Mouse (Mus musculus): ENCODE data around the gene Siglecf. TPM values are rescaled to one million over a fixed set of nuclear protein-coding genes. Genes with fewer than 3 reads are reported as not detected.
A peak's percentile ranks its signal among the peaks of the same experiment; 100 is the strongest.

Gene Siglecf
- 0.88 and 0.98 TPM in 2 replicates for polyA plus RNA-seq (2015; fragmentation: Nextera tagmentation; extraction: Ambion mirVana)

DNA sequence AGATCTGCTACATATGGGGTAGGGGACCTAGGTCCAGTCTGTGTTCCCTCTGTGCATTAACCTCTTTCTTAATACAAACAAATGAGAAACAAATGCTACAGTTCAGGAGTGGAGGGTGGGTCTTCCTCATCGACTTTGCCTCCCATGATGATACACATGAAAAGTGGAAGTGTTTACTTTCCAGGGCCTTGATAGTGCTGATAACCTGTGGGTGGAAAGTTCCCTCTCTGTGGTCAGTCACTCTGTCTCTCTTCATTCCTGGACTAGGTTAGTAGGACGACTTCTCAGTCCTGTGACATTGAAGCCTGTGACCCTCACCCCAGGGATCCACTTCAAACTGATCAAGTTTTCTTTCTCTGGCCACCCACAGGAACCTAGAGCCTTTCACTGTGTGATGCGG is at the start of gene Siglecf:
Gene Siglecf (plus strand): TSS at position 188 of the 400 bp plus-strand sequence.
- TF ChIP-seq CTCF (IDR thresholded peaks at IDR 0.05) (no peak), EP300 (IDR thresholded peaks at IDR 0.05) (no peak)
- Histone ChIP-seq H3K9ac (replicated peaks; ENCODE audit: low read depth) (no peak within 1 kb of the TSS), H3K27ac (ENCODE audit: low read length) (no peak within 1 kb of the TSS), H3K36me3 (ENCODE audit: insufficient read depth, low read length) (no peaks in the 10 kb centered on the region), H3K4me3 (ENCODE audit: low read depth, low read length) (no peak within 1 kb of the TSS), H3K27me3 (replicated peaks; ENCODE audit: insufficient read depth, low read length) (no peaks in the 10 kb centered on the region), H3K9me3 (ENCODE audit: low read length) (no peaks in the 10 kb centered on the region), H3K4me2 (replicated peaks; ENCODE audit: low read depth, low read length) (no peak within 1 kb of the TSS), H3K4me1 (ENCODE audit: insufficient read depth, low read depth, low read length) (no peaks in the 10 kb centered on the region)
- WGBS, result 45% methylated on average over 3 of the region's 3 CpGs
- ATAC-seq (no peak), DNase-seq (ENCODE audit: low spot score) (no peak)

DNA sequence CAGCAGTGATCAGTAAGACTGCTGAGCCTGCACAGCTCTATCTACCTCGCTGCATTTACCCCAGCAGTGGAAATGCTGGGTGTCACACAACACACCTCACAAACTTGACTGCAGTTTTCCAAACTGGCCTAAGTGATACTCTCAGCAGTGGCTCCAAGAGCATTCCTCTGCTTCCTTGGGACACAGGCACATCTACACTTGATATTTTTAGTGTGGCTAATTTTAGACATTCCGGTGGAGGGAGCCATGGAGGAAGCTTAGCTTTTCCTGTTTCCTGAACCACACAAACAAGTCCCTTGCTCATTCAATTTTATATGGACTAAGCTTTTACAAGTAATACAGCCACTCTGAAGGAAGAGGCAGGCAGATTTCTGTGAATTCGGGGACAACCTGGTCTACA is 45.9 kb upstream of the Siglecf start:
- Histone ChIP-seq H3K4me3 (ENCODE audit: low read depth, low read length) (no peak overlapping the region), H3K27me3 (replicated peaks; ENCODE audit: insufficient read depth, low read length) (no peaks in the 10 kb centered on the region), H3K4me1 (ENCODE audit: insufficient read depth, low read depth, low read length) (peaks cover 3% of the 10 kb centered on the region; the same call in 1 of the 2 replicates), H3K27ac (ENCODE audit: low read length) (no peak overlapping the region), H3K36me3 (ENCODE audit: insufficient read depth, low read length) (peaks cover 13% of the 10 kb centered on the region; the same call in 1 of the 2 replicates), H3K9ac (replicated peaks; ENCODE audit: low read depth) (no peak overlapping the region), H3K9me3 (ENCODE audit: low read length) (no peaks in the 10 kb centered on the region), H3K4me2 (replicated peaks; ENCODE audit: low read depth, low read length) (no peak overlapping the region)
- DNase-seq (ENCODE audit: low spot score) (peak; percentile 16), ATAC-seq (0 out of 2 replicates have a peak, but pooled peaks have one; percentile 43)
- peak; percentile 26; the same call in 1 of the 2 replicates for TF ChIP-seq CTCF (IDR thresholded peaks at IDR 0.05)
- peak; percentile 68 for TF ChIP-seq EP300 (IDR thresholded peaks at IDR 0.05)
- WGBS, result 57% methylated on average over 3 of the region's 3 CpGs

DNA sequence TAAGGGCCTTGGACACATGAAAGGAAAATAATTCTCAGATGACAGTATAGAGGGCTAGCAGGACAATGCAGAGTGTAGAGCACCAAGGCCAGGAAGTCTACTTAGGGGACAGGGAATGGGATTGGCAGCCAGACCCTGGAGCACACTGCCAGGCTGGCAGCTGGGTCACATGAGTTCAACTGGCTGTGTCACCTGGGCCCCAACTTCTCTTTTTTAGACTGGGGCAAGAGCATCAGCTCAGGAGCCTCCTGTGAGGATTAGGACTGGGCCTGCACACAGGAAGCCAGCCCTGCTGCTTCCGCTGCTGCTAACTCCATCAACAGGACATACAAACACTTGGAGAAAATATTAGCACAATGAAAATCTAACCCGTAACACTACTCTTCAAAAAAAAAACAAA is 42.1 kb upstream of the Siglecf start:
- Histone ChIP-seq H3K9me3 (ENCODE audit: low read length) (no peaks in the 10 kb centered on the region), H3K27ac (ENCODE audit: low read length) (no peak overlapping the region), H3K4me1 (ENCODE audit: insufficient read depth, low read depth, low read length) (peaks cover 16% of the 10 kb centered on the region; the same call in 1 of the 2 replicates), H3K36me3 (ENCODE audit: insufficient read depth, low read length) (no peaks in the 10 kb centered on the region; the same call in 1 of the 2 replicates), H3K9ac (replicated peaks; ENCODE audit: low read depth) (no peak overlapping the region), H3K4me2 (replicated peaks; ENCODE audit: low read depth, low read length) (no peak overlapping the region), H3K27me3 (replicated peaks; ENCODE audit: insufficient read depth, low read length) (no peaks in the 10 kb centered on the region), H3K4me3 (ENCODE audit: low read depth, low read length) (no peak overlapping the region)
- no peak for TF ChIP-seq EP300 (IDR thresholded peaks at IDR 0.05)
- TF ChIP-seq CTCF (IDR thresholded peaks at IDR 0.05), result no peak
- 52% methylated on average over 2 of the region's 2 CpGs for WGBS
- ATAC-seq (no peak), DNase-seq (ENCODE audit: low spot score) (no peak)

DNA sequence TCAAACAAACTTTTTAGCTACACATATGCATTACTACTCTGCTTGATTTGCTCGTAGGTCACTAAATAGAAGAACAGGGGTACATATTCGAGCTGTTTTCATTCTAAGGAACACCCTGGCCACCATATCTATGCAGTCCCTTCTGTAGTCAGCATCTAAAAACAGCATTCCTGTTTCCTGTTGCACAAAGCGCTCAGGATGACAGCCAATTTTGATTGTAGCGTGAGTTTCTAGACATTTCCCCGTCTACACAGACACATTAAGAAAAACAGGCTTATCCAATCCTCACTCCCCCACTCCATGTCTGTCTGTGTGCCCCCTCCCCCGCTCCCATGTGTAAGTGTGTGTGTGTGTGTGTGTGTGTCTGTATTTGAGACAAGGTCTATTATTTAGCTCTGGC is 39.5 kb upstream of the Siglecf start:
- no peak overlapping the region for H3K27ac ChIP-seq (ENCODE audit: low read length)
- H3K27me3 ChIP-seq (replicated peaks; ENCODE audit: insufficient read depth, low read length), result no peaks in the 10 kb centered on the region
- no peak for ATAC-seq
- DNase-seq (ENCODE audit: low spot score), result peak; percentile 24
- H3K9me3 ChIP-seq (ENCODE audit: low read length), result no peaks in the 10 kb centered on the region
- TF ChIP-seq CTCF (IDR thresholded peaks at IDR 0.05), result no peak
- 0 out of 2 replicates have a peak, but pooled peaks have one; percentile 13 for TF ChIP-seq EP300 (IDR thresholded peaks at IDR 0.05)
- no peak overlapping the region for H3K4me3 ChIP-seq (ENCODE audit: low read depth, low read length)
- peak overlapping the region; percentile 82; the same call in 1 of the 2 replicates for H3K9ac ChIP-seq (replicated peaks; ENCODE audit: low read depth)
- no peaks in the 10 kb centered on the region; the same call in 1 of the 2 replicates for H3K36me3 ChIP-seq (ENCODE audit: insufficient read depth, low read length)
- peak overlapping the region; percentile 84; the same call in 1 of the 2 replicates for H3K4me2 ChIP-seq (replicated peaks; ENCODE audit: low read depth, low read length)
- peaks cover 16% of the 10 kb centered on the region; the same call in 1 of the 2 replicates for H3K4me1 ChIP-seq (ENCODE audit: insufficient read depth, low read depth, low read length)
- WGBS, result 56% methylated on average over 6 of the region's 6 CpGs

DNA sequence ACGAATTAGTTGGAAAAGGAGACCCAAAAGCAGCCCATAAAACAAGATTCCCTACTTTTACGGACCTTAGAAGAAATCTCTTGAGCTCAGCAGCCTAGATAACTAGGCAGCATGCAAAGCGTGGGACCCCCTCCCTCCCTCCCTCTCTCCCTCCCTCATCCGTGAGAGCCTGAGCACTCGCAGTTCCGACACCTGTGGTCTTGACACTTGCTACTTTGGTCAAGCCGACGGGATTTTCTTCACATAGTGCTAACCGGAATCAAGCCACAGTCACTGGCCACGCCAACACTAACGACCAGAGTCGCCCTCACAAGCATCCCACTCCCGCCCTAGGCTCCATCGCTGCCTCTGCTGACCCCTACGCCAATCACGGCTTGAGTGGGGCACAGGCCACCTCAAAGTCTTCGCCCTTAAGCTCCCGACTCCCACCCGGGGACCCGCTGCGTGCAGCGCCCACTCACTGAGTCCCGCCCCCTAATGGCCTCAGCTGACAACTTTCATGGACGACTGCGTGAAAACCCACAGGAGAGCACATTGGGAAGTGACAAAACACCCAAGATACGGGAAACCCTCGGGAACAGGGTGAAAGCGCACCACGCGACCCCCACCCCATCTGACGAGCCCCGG is 38.6 kb upstream of the Siglecf start:
- DNase-seq (ENCODE audit: low spot score) (no peak), ATAC-seq (peak; percentile 36)
- WGBS, result 1% methylated on average over 30 of the region's 32 CpGs

DNA sequence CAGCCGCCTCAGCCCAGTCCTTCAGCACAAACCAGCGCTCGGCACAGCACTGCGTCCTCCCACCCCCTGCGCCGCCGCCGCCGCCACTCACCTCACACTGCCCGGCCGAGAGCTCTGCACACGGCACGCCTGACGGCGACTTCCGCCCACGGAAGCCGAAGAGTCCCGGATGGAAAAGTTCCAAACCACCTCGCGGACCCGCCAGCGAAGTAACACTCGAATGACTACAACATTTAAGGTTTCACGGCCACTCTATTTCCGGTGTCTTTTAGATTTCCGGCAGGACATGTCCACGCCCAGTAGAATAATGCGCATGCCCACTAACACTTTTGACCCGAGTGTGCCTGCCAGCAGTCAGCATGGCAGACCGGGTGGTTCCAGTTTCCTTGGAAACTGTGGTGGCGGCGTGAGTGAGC is 38.1 kb upstream of the Siglecf start, which contains the start of gene Zfp715:
Gene Zfp715 (minus strand): TSS at position 282 of the 416 bp plus-strand sequence.
- H3K27me3 ChIP-seq (replicated peaks; ENCODE audit: insufficient read depth, low read length), result no peaks in the 10 kb centered on the region
- WGBS, result under 1% methylated on average over 33 of the region's 33 CpGs
- no peaks in the 10 kb centered on the region; the same call in 1 of the 2 replicates for H3K36me3 ChIP-seq (ENCODE audit: insufficient read depth, low read length)
- peak within 1 kb of the TSS; percentile 84 for H3K4me2 ChIP-seq (replicated peaks; ENCODE audit: low read depth, low read length)
- DNase-seq (ENCODE audit: low spot score), result peak; percentile 99
- peak within 1 kb of the TSS; percentile 82 for H3K9ac ChIP-seq (replicated peaks; ENCODE audit: low read depth)
- no peaks in the 10 kb centered on the region for H3K9me3 ChIP-seq (ENCODE audit: low read length)
- ATAC-seq, result peak; percentile 97
- 0 out of 2 replicates have a peak, but pooled peaks have one; percentile 2 for TF ChIP-seq CTCF (IDR thresholded peaks at IDR 0.05)
- peak; percentile 81 for TF ChIP-seq EP300 (IDR thresholded peaks at IDR 0.05)
- peaks cover 16% of the 10 kb centered on the region; the same call in 1 of the 2 replicates for H3K4me1 ChIP-seq (ENCODE audit: insufficient read depth, low read depth, low read length)
- peak within 1 kb of the TSS; percentile 76 for H3K4me3 ChIP-seq (ENCODE audit: low read depth, low read length)
- peak within 1 kb of the TSS; percentile 90 for H3K27ac ChIP-seq (ENCODE audit: low read length)

More for the DNA sequence above, 38.6 kb upstream of the Siglecf start:
- Histone ChIP-seq H3K4me3 (ENCODE audit: low read depth, low read length) (peak overlapping the region; percentile 76), H3K27ac (ENCODE audit: low read length) (peak overlapping the region; percentile 90), H3K9ac (replicated peaks; ENCODE audit: low read depth) (peak overlapping the region; percentile 82), H3K36me3 (ENCODE audit: insufficient read depth, low read length) (no peaks in the 10 kb centered on the region; the same call in 1 of the 2 replicates), H3K4me1 (ENCODE audit: insufficient read depth, low read depth, low read length) (peaks cover 16% of the 10 kb centered on the region; the same call in 1 of the 2 replicates), H3K27me3 (replicated peaks; ENCODE audit: insufficient read depth, low read length) (no peaks in the 10 kb centered on the region), H3K4me2 (replicated peaks; ENCODE audit: low read depth, low read length) (peak overlapping the region; percentile 84), H3K9me3 (ENCODE audit: low read length) (no peaks in the 10 kb centered on the region)
- TF ChIP-seq EP300 (IDR thresholded peaks at IDR 0.05) (no peak), CTCF (IDR thresholded peaks at IDR 0.05) (peak; percentile 48)
